In the genomic region with DNA sequence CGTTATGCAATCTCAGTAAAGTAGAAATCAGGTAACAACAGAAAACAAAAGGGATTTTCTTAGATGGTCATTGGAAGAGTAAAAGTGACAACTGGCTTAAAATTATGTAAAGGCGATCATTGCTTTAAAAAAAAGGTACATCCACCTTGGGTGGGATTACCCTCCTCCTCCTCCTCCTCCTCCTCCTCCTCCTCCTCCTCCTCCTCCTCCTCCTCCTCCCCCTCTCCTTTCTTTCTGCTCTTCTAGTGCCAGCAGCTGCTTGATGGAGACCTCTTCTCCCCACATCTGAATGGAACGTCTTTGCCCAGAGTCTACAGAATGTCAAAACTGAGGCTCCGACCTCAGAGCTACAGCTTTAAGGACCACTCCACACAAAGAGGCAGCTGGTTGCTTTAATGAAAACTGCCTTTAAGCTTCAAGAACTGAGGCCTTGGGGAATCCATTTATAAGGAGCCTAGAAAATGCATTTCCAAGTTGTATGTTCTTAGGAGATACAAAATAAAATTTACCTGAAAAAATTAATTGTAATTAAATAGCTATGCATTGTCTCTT, we compare ENCODE assay signal across 13 mouse cellular contexts. TPM values are rescaled to one million over a fixed set of nuclear protein-coding genes. Genes with fewer than 3 reads are reported as not detected.
DNase-seq lines count a peak whose midpoint lies in the region; ATAC-seq lines count a peak whose summit lies in the region.
"Had no signal": no experiment of that assay in that cellular context is flagged by ENCODE, and none has a peak within 500 bp of the region (broad histone marks: within the 10 kb centered on the region; RNA-seq: fewer than 3 reads in every experiment).

No protein-coding gene starts in this region.

- no peak overlapping the region for H3K9ac ChIP-seq in forebrain, embryonic 14.5 days (ENCODE audit: low read length)
- H3K9ac ChIP-seq in neural tube, embryonic 12.5 days: 0 out of 2 replicates have a peak overlapping the region, but pooled peaks have one; percentile 17
- no peak overlapping the region for H3K9ac ChIP-seq in kidney, embryonic 15.5 days
- H3K9ac ChIP-seq: heart, embryonic 12.5 days; lung, embryonic 14.5 days had no signal

- H3K4me3 ChIP-seq in embryonic facial prominence, embryonic 10.5 days: peak overlapping the region; percentile 70; the same call in 1 of the 2 replicates
- H3K4me3 ChIP-seq in forebrain, embryonic 14.5 days (ENCODE audit: low read depth, low read length): 0 out of 2 replicates have a peak overlapping the region, but pooled peaks have one; percentile 89
- peak overlapping the region; percentile 99 for H3K4me3 ChIP-seq in midbrain, embryonic 10.5 days
- no peak overlapping the region for H3K4me3 ChIP-seq in neural tube, embryonic 12.5 days
- no peak overlapping the region for H3K4me3 ChIP-seq in kidney, embryonic 15.5 days (replicated peaks)
- H3K4me3 ChIP-seq: heart, embryonic 12.5 days had no signal

- under 1% methylated on average over 4 of the region's 4 CpGs for WGBS in embryonic facial prominence, embryonic 10.5 days
- 15% methylated on average over 4 of the region's 4 CpGs for WGBS in forebrain, embryonic 14.5 days
- 2% methylated on average over 4 of the region's 4 CpGs for WGBS in midbrain, embryonic 10.5 days
- 2% methylated on average over 4 of the region's 4 CpGs for WGBS in neural tube, embryonic 12.5 days
- WGBS in kidney, embryonic 15.5 days: 1% methylated on average over 4 of the region's 4 CpGs

- H3K4me2 ChIP-seq in forebrain, embryonic 14.5 days (ENCODE audit: low read length): peak overlapping the region; percentile 99
- H3K4me2 ChIP-seq in neural tube, embryonic 12.5 days (replicated peaks): peak overlapping the region; percentile 93
- no peak overlapping the region for H3K4me2 ChIP-seq in kidney, embryonic 15.5 days
- H3K4me2 ChIP-seq: heart, embryonic 12.5 days; lung, embryonic 14.5 days had no signal

- H3K9me3 ChIP-seq in embryonic facial prominence, embryonic 10.5 days: no peaks in the 10 kb centered on the region
- H3K9me3 ChIP-seq in forebrain, embryonic 14.5 days (replicated peaks; ENCODE audit: control insufficient read depth, low read length): no peaks in the 10 kb centered on the region
- H3K9me3 ChIP-seq in midbrain, embryonic 10.5 days (replicated peaks): no peaks in the 10 kb centered on the region
- no peaks in the 10 kb centered on the region for H3K9me3 ChIP-seq in neural tube, embryonic 12.5 days
- no peaks in the 10 kb centered on the region for H3K9me3 ChIP-seq in kidney, embryonic 15.5 days (replicated peaks)
- H3K9me3 ChIP-seq: heart, embryonic 12.5 days had no signal

- ATAC-seq in forebrain, embryonic 14.5 days: no peak
- no peak for ATAC-seq in neural tube, embryonic 12.5 days (ENCODE audit: low FRiP score, low read depth)
- no peak for ATAC-seq in kidney, embryonic 15.5 days (replicated peaks; ENCODE audit: low FRiP score)
- ATAC-seq: CD4-positive, CD25-positive, alpha-beta regulatory T cell, adult 4 months had no signal

- H3K4me1 ChIP-seq in embryonic facial prominence, embryonic 10.5 days: peaks cover 56% of the 10 kb centered on the region
- peaks cover 18% of the 10 kb centered on the region for H3K4me1 ChIP-seq in forebrain, embryonic 14.5 days (ENCODE audit: control insufficient read depth, insufficient read depth, low read length)
- H3K4me1 ChIP-seq in midbrain, embryonic 10.5 days: peaks cover 72% of the 10 kb centered on the region
- peaks cover 17% of the 10 kb centered on the region for H3K4me1 ChIP-seq in neural tube, embryonic 12.5 days
- peaks cover 48% of the 10 kb centered on the region for H3K4me1 ChIP-seq in kidney, embryonic 15.5 days

- no peaks in the 10 kb centered on the region for H3K36me3 ChIP-seq in embryonic facial prominence, embryonic 10.5 days (replicated peaks)
- H3K36me3 ChIP-seq in forebrain, embryonic 14.5 days (ENCODE audit: control insufficient read depth, insufficient read depth, low read length): no peaks in the 10 kb centered on the region
- H3K36me3 ChIP-seq in midbrain, embryonic 10.5 days: no peaks in the 10 kb centered on the region
- no peaks in the 10 kb centered on the region for H3K36me3 ChIP-seq in neural tube, embryonic 12.5 days
- no peaks in the 10 kb centered on the region for H3K36me3 ChIP-seq in kidney, embryonic 15.5 days
- H3K36me3 ChIP-seq: heart, embryonic 12.5 days had no signal

- no peak overlapping the region for H3K27ac ChIP-seq in embryonic facial prominence, embryonic 10.5 days (replicated peaks)
- H3K27ac ChIP-seq in forebrain, embryonic 14.5 days (ENCODE audit: low read depth, low read length): peak overlapping the region; percentile 91; the same call in 1 of the 2 replicates
- H3K27ac ChIP-seq in midbrain, embryonic 10.5 days (replicated peaks): peak overlapping the region; percentile 99
- no peak overlapping the region for H3K27ac ChIP-seq in neural tube, embryonic 12.5 days
- H3K27ac ChIP-seq in kidney, embryonic 15.5 days: no peak overlapping the region

- no peak for DNase-seq in embryonic facial prominence, embryonic 10.5 days (ENCODE audit: low spot score)
- DNase-seq in forebrain, embryonic 14.5 days (ENCODE audit: low spot score): peak; percentile 65
- no peak for DNase-seq in midbrain, embryonic 10.5 days (ENCODE audit: low spot score)
- no peak for DNase-seq in lung, postnatal 10 days
- DNase-seq in cerebellum, postnatal 14 days: no peak
- DNase-seq: heart, postnatal 4 days; kidney, adult 9 months; lung, embryonic 14.5 days had no signal

- H3K27me3 ChIP-seq in embryonic facial prominence, embryonic 10.5 days (replicated peaks; ENCODE audit: low read depth, poor library complexity, severe bottlenecking): peaks cover 100% of the 10 kb centered on the region
- H3K27me3 ChIP-seq in forebrain, embryonic 14.5 days (replicated peaks; ENCODE audit: control insufficient read depth, insufficient read depth, low read length): peaks cover 4% of the 10 kb centered on the region; the same call in 1 of the 2 replicates
- peaks cover 59% of the 10 kb centered on the region for H3K27me3 ChIP-seq in midbrain, embryonic 10.5 days (ENCODE audit: low read depth, poor library complexity, severe bottlenecking)
- H3K27me3 ChIP-seq in neural tube, embryonic 12.5 days (replicated peaks): no peaks in the 10 kb centered on the region; the same call in 1 of the 2 replicates
- H3K27me3 ChIP-seq in kidney, embryonic 15.5 days: peaks cover 96% of the 10 kb centered on the region

RNA-seq across cellular contexts. Expression of gene Pou3f2, which starts 4.5 kb away (rescaled TPM):
- 3.4 and 11.1 TPM in 2 replicates for polyA plus RNA-seq in embryonic facial prominence, embryonic 10.5 days (2016; fragmentation: Nextera tagmentation; extraction: Ambion mirVana)
- polyA plus RNA-seq in forebrain, embryonic 14.5 days (2014; fragmentation: Nextera tagmentation; extraction: Ambion mirVana): 22.3 and 36.2 TPM in 2 replicates
- 47.9 and 58.5 TPM in 2 replicates for polyA plus RNA-seq in midbrain, embryonic 10.5 days (2016; fragmentation: Nextera tagmentation; extraction: Ambion mirVana)
- polyA plus RNA-seq in neural tube, embryonic 12.5 days (2016; fragmentation: Nextera tagmentation; extraction: Ambion mirVana): 31.9 and 40.0 TPM in 2 replicates
- 0.05 TPM in 1 of 2 replicates, not detected in the other for polyA plus RNA-seq in kidney, embryonic 15.5 days (2015; fragmentation: Nextera tagmentation; extraction: Ambion mirVana)
- polyA plus RNA-seq: liver, adult 2 months; lung, embryonic 14.5 days had no signal

Comparison
In these comparisons a context has a peak if more than half of its experiments do, and no peak if none do; other contexts are left out.
1. H3K27ac ChIP-seq: peak in forebrain, embryonic 14.5 days (single experiment) and midbrain, embryonic 10.5 days (single experiment); none in embryonic facial prominence, embryonic 10.5 days (single experiment), neural tube, embryonic 12.5 days (single experiment) and kidney, embryonic 15.5 days (single experiment).
2. H3K4me3 ChIP-seq: peak in embryonic facial prominence, embryonic 10.5 days (single experiment), forebrain, embryonic 14.5 days (single experiment) and midbrain, embryonic 10.5 days (single experiment); none in neural tube, embryonic 12.5 days (single experiment) and kidney, embryonic 15.5 days (single experiment).